Mouse (Mus musculus) bone marrow, adult 2 months (tissue): ENCODE measurements at regions not wholly inside any gene's neighbourhood (a gene's known extent, or its start where the extent isn't known, plus 50 kb on each side); places are given as distances from the start of the nearest gene placed in this dataset.

Source experiments
- CTCF ChIP-seq: fragments of 200-500 bp; IDR thresholded peaks from 2 replicates; pipeline ENCODE4 v1.5.1; 2011; ENCODE audit warnings: low read length, control low read depth; ENCODE audit not compliant: control insufficient read depth, insufficient read depth
- POLR2A ChIP-seq: fragments of 200-500 bp; IDR thresholded peaks from 2 replicates; pipeline ENCODE4 v1.6.1; 2011; ENCODE audit warnings: low read depth, mild to moderate bottlenecking, control low read depth, low read length, borderline replicate concordance; ENCODE audit not compliant: control insufficient read depth

DNA sequence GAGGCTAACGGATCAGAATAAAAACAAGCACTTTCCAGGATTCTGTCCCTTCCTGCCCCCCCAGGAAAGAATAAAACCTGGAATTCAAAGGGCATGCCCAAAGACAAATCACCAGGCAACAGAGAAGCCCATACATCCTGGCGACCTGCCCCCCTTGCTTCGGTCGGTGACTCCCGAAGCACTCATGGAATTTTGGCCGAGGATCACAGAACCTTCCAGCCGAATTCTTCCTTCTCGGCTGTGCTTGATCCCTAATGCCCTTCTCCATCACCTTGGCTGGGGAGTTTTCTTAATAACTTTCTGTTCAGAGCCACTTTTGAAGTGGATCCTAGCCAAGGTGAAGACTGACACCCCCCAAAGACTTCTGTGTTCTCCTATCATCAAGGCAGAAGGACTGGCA is 99.9 kb downstream of the Kdr start:
- no peak for TF ChIP-seq POLR2A
- TF ChIP-seq CTCF = no peak
